Mouse (Mus musculus) Muller cell, postnatal 12 days (primary cell): Measurements from ENCODE around the gene Wipf1.
A peak's percentile ranks its signal among the peaks of the same experiment; 100 is the strongest.
"Not testable (repeated sequence)": the region's sequence is repeated elsewhere in the genome, so short reads cannot be mapped to it uniquely, and the experiment has no call there.

Experiments
- DNase-seq: peaks from one replicate; pipeline ENCODE4 v3.0.0-alpha.2; 2015; ENCODE audit errors: inconsistent ontology term

The Wipf1 gene

GRCm38 (mm10) chr2:73529356-73530330 lies at the start of gene Wipf1:
Wipf1 (minus strand) TSS chr2:73529734.
- DNase-seq = peak; percentile 85

- no peak for DNase-seq
These were observed 49.6 kb upstream of the Wipf1 start for GRCm38 (mm10) chr2:73579168-73579567.

GRCm38 (mm10) chr2:73574418-73574817 lies 44.9 kb upstream of the Wipf1 start:
- no peak for DNase-seq

GRCm38 (mm10) chr2:73573556-73573955 lies 44.0 kb upstream of the Wipf1 start:
- DNase-seq = no peak

GRCm38 (mm10) chr2:73572539-73573372 lies 43.2 kb upstream of the Wipf1 start:
- DNase-seq = peak; percentile 78

- no peak for DNase-seq
These were observed 42.4 kb upstream of the Wipf1 start for GRCm38 (mm10) chr2:73571901-73572300.

GRCm38 (mm10) chr2:73571304-73571703 lies 41.8 kb upstream of the Wipf1 start:
- DNase-seq = no peak

GRCm38 (mm10) chr2:73566989-73567605 lies 37.6 kb upstream of the Wipf1 start:
- DNase-seq = peak; percentile 64

GRCm38 (mm10) chr2:73566162-73566561 lies 36.6 kb upstream of the Wipf1 start:
- DNase-seq = no peak

- DNase-seq = no peak
These were observed 34.2 kb upstream of the Wipf1 start for GRCm38 (mm10) chr2:73563690-73564089.

GRCm38 (mm10) chr2:73562656-73563055 lies 33.1 kb upstream of the Wipf1 start:
- DNase-seq = no peak

- peak; percentile 67 for DNase-seq
These were observed 32.1 kb upstream of the Wipf1 start for GRCm38 (mm10) chr2:73561665-73562063.

GRCm38 (mm10) chr2:73560899-73561664 lies 31.5 kb upstream of the Wipf1 start:
- no peak for DNase-seq

- DNase-seq = no peak
These were observed 30.9 kb upstream of the Wipf1 start for GRCm38 (mm10) chr2:73560445-73560844.

- DNase-seq = no peak
These were observed 28.4 kb upstream of the Wipf1 start for GRCm38 (mm10) chr2:73557956-73558355.

- not testable (repeated sequence) for DNase-seq
These were observed 27.5 kb upstream of the Wipf1 start for GRCm38 (mm10) chr2:73557061-73557460.

- no peak for DNase-seq
These were observed 24.9 kb upstream of the Wipf1 start for GRCm38 (mm10) chr2:73554389-73554788.

- DNase-seq = no peak
These were observed 23.4 kb upstream of the Wipf1 start for GRCm38 (mm10) chr2:73552926-73553325.

- no peak for DNase-seq
These were observed 21.2 kb upstream of the Wipf1 start for GRCm38 (mm10) chr2:73550725-73551124.

- DNase-seq = no peak
These were observed 19.0 kb upstream of the Wipf1 start for GRCm38 (mm10) chr2:73548542-73548941.

GRCm38 (mm10) chr2:73547256-73547655 lies 17.7 kb upstream of the Wipf1 start:
- DNase-seq = no peak
